Mouse (Mus musculus): ENCODE data around the gene Rtn4r. TPM values are rescaled to one million over a fixed set of nuclear protein-coding genes. Genes with fewer than 3 reads are reported as not detected.
A peak's percentile ranks its signal among the peaks of the same experiment; 100 is the strongest.

Rtn4r gene
- total and polyA plus RNA-seq, 2 experiments from 2014 or later, result 1.5 to 1.9 TPM

DNA sequence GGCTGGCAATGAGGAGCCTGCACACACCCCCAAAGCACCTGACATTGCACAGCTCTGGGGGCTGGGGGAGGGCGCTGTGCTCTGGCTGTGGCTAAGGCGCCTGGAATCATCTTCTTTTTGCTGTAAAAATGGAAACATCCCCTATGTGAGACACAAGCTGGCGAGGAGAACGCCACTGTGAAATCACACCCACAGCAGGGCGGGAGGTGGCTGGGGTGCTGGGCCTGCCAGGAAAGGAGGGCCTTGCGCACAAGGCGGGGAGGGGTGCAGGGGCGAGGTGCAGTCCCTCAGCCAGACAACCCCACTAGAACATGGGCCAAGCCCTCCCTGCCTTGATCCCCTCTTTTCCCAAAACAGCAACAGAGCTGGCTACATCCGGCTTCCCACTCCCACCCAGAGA is 45.8 kb downstream of the Rtn4r start:
- H3K27me3 ChIP-seq (ENCODE audit: control insufficient read depth, insufficient read depth, low read length), result 0 out of 2 replicates have a peak, but pooled peaks cover 3% of the 10 kb centered on the region

DNA sequence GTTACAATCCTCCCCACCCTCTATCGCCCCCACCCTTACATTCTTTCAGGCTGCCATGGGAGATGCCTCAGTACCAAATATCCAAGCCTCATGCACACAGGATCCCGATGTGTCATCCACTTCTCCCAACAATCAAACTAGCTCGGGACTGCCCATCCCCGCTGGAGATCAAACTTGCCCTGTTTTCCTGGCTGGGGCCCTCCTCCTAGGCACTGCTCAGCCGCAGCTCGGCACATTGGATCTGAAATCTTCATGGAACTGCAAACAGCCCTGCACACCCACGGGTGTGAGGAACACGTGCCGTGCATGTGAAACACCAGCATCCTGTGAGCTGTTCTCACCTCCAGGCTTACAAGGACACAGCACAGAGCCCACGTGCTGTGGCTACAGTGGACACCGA is 46.3 kb downstream of the Rtn4r start:
- 47% methylated on average over 11 of the region's 11 CpGs for WGBS
- ATAC-seq (ENCODE audit: insufficient read depth, low read depth), result no peak
- 0 out of 2 replicates have a peak, but pooled peaks cover 3% of the 10 kb centered on the region for H3K27me3 ChIP-seq (ENCODE audit: control insufficient read depth, insufficient read depth, low read length)

More for the DNA sequence above, 45.8 kb downstream of the Rtn4r start:
- H3K4me1 ChIP-seq (ENCODE audit: control insufficient read depth, insufficient read depth), result no peaks in the 10 kb centered on the region
- 82% methylated on average over 9 of the region's 9 CpGs for WGBS
- no peak for TF ChIP-seq CTCF (IDR thresholded peaks at IDR 0.05; ENCODE audit: low read depth)
- no peak for TF ChIP-seq EP300 (IDR thresholded peaks at IDR 0.05; ENCODE audit: low read depth)
- no peaks in the 10 kb centered on the region for H3K9me3 ChIP-seq (replicated peaks; ENCODE audit: control insufficient read depth, low read length)
- H3K4me2 ChIP-seq (ENCODE audit: low read depth, low read length), result no peak overlapping the region
- no peak for DNase-seq (ENCODE audit: low spot score)
- no peak overlapping the region for H3K4me3 ChIP-seq (ENCODE audit: low read depth, low read length)
- no peaks in the 10 kb centered on the region for H3K36me3 ChIP-seq (replicated peaks; ENCODE audit: control insufficient read depth, insufficient read depth, low read length)
- no peak overlapping the region for H3K27ac ChIP-seq (ENCODE audit: low read depth)
- H3K9ac ChIP-seq (replicated peaks; ENCODE audit: low read depth, low read length), result no peak overlapping the region
- ATAC-seq (ENCODE audit: insufficient read depth, low read depth), result no peak

DNA sequence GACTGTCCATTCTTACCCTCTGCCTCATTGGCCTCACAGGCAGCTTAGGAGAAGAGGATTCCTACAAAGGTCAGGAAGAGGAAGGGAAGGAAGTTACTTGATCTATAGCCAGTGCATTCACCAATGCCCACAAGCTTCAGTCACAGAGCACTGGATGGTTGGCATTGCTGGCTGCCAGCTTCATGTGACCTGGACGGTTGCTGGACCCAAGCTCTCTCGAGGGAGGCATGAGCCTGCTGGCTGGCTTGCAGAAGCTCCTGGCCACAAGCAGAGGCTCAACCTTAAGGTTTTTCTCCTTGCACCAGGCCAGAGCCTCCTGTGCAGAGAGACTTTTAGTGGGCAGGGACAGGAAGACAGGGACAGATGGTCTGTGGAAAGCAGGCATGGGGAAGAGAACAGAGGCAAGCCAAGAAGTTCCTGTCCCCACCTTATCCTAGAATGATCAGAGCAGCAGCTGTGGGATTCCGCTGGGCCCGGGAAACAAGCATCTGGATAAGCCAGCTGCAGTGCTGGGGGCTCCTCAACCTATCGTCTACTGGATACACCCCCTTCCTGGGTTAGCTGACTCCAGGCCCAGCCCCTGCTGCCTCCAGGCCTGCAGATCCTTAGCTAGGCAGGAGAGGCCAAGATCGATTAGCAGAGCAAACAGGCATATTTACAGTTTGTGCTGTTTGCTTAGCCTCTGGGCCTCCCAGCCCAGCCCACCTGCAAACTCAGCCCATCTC is 48.5 kb downstream of the Rtn4r start:
- H3K9ac ChIP-seq (replicated peaks; ENCODE audit: low read depth, low read length), result no peak overlapping the region
- H3K9me3 ChIP-seq (replicated peaks; ENCODE audit: control insufficient read depth, low read length), result no peaks in the 10 kb centered on the region
- H3K4me2 ChIP-seq (ENCODE audit: low read depth, low read length), result no peak overlapping the region
- no peak overlapping the region for H3K4me3 ChIP-seq (ENCODE audit: low read depth, low read length)
- 0 out of 2 replicates have a peak, but pooled peaks cover 3% of the 10 kb centered on the region for H3K27me3 ChIP-seq (ENCODE audit: control insufficient read depth, insufficient read depth, low read length)
- no peaks in the 10 kb centered on the region for H3K36me3 ChIP-seq (replicated peaks; ENCODE audit: control insufficient read depth, insufficient read depth, low read length)
- no peaks in the 10 kb centered on the region for H3K4me1 ChIP-seq (ENCODE audit: control insufficient read depth, insufficient read depth)
- TF ChIP-seq EP300 (IDR thresholded peaks at IDR 0.05; ENCODE audit: low read depth) (no peak), CTCF (IDR thresholded peaks at IDR 0.05; ENCODE audit: low read depth) (no peak)
- ATAC-seq (ENCODE audit: insufficient read depth, low read depth) (no peak), DNase-seq (ENCODE audit: low spot score) (no peak)
- 39% methylated on average over 6 of the region's 6 CpGs for WGBS
- no peak overlapping the region for H3K27ac ChIP-seq (ENCODE audit: low read depth)

More for the DNA sequence above, 46.3 kb downstream of the Rtn4r start:
- Histone ChIP-seq H3K36me3 (replicated peaks; ENCODE audit: control insufficient read depth, insufficient read depth, low read length) (no peaks in the 10 kb centered on the region), H3K4me2 (ENCODE audit: low read depth, low read length) (no peak overlapping the region), H3K27ac (ENCODE audit: low read depth) (no peak overlapping the region), H3K9me3 (replicated peaks; ENCODE audit: control insufficient read depth, low read length) (no peaks in the 10 kb centered on the region), H3K9ac (replicated peaks; ENCODE audit: low read depth, low read length) (no peak overlapping the region), H3K4me3 (ENCODE audit: low read depth, low read length) (no peak overlapping the region), H3K4me1 (ENCODE audit: control insufficient read depth, insufficient read depth) (no peaks in the 10 kb centered on the region)
- TF ChIP-seq EP300 (IDR thresholded peaks at IDR 0.05; ENCODE audit: low read depth), result no peak
- no peak for TF ChIP-seq CTCF (IDR thresholded peaks at IDR 0.05; ENCODE audit: low read depth)
- no peak for DNase-seq (ENCODE audit: low spot score)

DNA sequence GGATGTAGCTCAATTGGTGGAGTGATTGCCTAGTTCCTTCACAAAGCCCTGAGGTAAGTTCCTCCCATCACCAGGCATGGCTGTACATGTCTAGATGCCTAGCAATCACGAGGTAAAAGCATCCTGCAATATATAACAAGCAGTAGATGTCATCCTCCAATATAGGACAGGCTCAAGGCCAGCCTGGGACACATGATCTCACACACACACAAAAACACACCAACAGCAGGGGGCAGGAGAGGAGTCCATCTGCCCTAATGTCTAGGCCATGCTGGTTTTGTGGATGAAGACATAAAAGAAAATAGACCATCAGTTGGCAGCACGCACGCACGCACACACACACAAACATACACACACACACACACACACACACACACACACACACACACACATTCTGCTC is 49.3 kb downstream of the Rtn4r start:
- Histone ChIP-seq H3K9ac (replicated peaks; ENCODE audit: low read depth, low read length) (no peak overlapping the region), H3K27ac (ENCODE audit: low read depth) (no peak overlapping the region)

DNA sequence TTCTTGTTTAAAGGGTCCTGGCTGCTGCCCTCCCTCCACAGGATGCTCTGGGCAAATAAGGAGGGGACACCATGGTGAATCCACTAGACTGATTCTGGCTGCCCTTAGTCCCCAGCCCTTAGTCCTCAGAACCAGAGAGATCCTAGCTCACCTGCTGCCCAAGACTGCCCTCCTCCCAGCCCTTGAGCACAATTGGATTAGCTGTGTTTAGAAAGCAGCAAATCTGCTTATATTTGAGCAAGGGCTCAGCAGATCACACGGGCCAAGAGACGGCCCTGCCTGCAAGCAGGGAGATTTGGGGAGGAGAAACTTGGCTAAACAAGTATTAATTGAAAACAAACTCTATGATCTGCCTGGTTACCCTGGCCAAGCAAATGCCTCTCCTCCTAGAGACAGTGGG is 52.1 kb downstream of the Rtn4r start:
- Histone ChIP-seq H3K36me3 (replicated peaks; ENCODE audit: control insufficient read depth, insufficient read depth, low read length) (no peaks in the 10 kb centered on the region), H3K9me3 (replicated peaks; ENCODE audit: control insufficient read depth, low read length) (no peaks in the 10 kb centered on the region), H3K4me1 (ENCODE audit: control insufficient read depth, insufficient read depth) (no peaks in the 10 kb centered on the region), H3K9ac (replicated peaks; ENCODE audit: low read depth, low read length) (no peak overlapping the region), H3K27me3 (ENCODE audit: control insufficient read depth, insufficient read depth, low read length) (no peaks in the 10 kb centered on the region), H3K4me3 (ENCODE audit: low read depth, low read length) (no peak overlapping the region), H3K27ac (ENCODE audit: low read depth) (no peak overlapping the region), H3K4me2 (ENCODE audit: low read depth, low read length) (no peak overlapping the region)
- ATAC-seq (ENCODE audit: insufficient read depth, low read depth) (no peak), DNase-seq (ENCODE audit: low spot score) (no peak)
- WGBS, result 54% methylated on average over 2 of the region's 2 CpGs
- no peak for TF ChIP-seq EP300 (IDR thresholded peaks at IDR 0.05; ENCODE audit: low read depth)
- no peak for TF ChIP-seq CTCF (IDR thresholded peaks at IDR 0.05; ENCODE audit: low read depth)

More for the DNA sequence above, 49.3 kb downstream of the Rtn4r start:
- Histone ChIP-seq H3K36me3 (replicated peaks; ENCODE audit: control insufficient read depth, insufficient read depth, low read length) (no peaks in the 10 kb centered on the region), H3K27me3 (ENCODE audit: control insufficient read depth, insufficient read depth, low read length) (0 out of 2 replicates have a peak, but pooled peaks cover 3% of the 10 kb centered on the region), H3K4me2 (ENCODE audit: low read depth, low read length) (no peak overlapping the region), H3K9me3 (replicated peaks; ENCODE audit: control insufficient read depth, low read length) (no peaks in the 10 kb centered on the region), H3K4me3 (ENCODE audit: low read depth, low read length) (no peak overlapping the region), H3K4me1 (ENCODE audit: control insufficient read depth, insufficient read depth) (no peaks in the 10 kb centered on the region)
- 73% methylated on average over 4 of the region's 4 CpGs for WGBS
- ATAC-seq (ENCODE audit: insufficient read depth, low read depth) (no peak), DNase-seq (ENCODE audit: low spot score) (no peak)
- TF ChIP-seq EP300 (IDR thresholded peaks at IDR 0.05; ENCODE audit: low read depth) (no peak), CTCF (IDR thresholded peaks at IDR 0.05; ENCODE audit: low read depth) (peak; percentile 39)

DNA sequence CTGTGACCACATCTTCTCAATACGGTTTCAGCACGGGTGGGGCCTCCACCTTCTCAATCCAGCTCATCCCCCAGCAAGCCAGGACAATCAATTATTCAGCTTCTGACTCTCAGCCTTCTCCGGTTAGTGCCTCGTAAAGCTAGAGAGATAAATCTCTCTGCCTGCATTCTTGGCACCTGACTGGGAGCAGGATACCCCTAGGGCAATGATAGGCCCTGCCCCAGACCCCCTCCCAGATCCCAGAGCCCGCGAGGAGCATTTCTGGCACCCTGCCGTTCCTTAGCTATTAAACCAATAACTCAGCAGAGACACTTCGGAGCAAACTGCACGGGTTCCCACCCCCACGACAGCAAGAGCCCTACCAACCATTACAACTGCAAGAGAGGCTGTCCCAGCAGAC is 54.0 kb downstream of the Rtn4r start:
- no peak for DNase-seq (ENCODE audit: low spot score)
- H3K9ac ChIP-seq (replicated peaks; ENCODE audit: low read depth, low read length), result no peak overlapping the region
- no peaks in the 10 kb centered on the region for H3K27me3 ChIP-seq (ENCODE audit: control insufficient read depth, insufficient read depth, low read length)
- TF ChIP-seq EP300 (IDR thresholded peaks at IDR 0.05; ENCODE audit: low read depth) (no peak), CTCF (IDR thresholded peaks at IDR 0.05; ENCODE audit: low read depth) (no peak)
- 41% methylated on average over 10 of the region's 10 CpGs for WGBS
- no peaks in the 10 kb centered on the region for H3K4me1 ChIP-seq (ENCODE audit: control insufficient read depth, insufficient read depth)
- H3K4me2 ChIP-seq (ENCODE audit: low read depth, low read length), result no peak overlapping the region
- no peaks in the 10 kb centered on the region for H3K9me3 ChIP-seq (replicated peaks; ENCODE audit: control insufficient read depth, low read length)
- no peak overlapping the region for H3K27ac ChIP-seq (ENCODE audit: low read depth)
- no peak for ATAC-seq (ENCODE audit: insufficient read depth, low read depth)
- H3K36me3 ChIP-seq (replicated peaks; ENCODE audit: control insufficient read depth, insufficient read depth, low read length), result no peaks in the 10 kb centered on the region
- H3K4me3 ChIP-seq (ENCODE audit: low read depth, low read length), result no peak overlapping the region
